Mouse (Mus musculus) brown adipose tissue, adult 24 weeks (tissue): ENCODE results near the gene Mgat3. TPM values are rescaled to one million over a fixed set of nuclear protein-coding genes. Genes with fewer than 3 reads are reported as not detected.

Experiments used
- H3K27ac ChIP-seq: fragments of 200-500 bp; replicated peaks from 2 replicates; pipeline ENCODE4 v1.5.1; 2012; ENCODE audit warnings: low read depth, mild to moderate bottlenecking, low read length
- H3K4me1 ChIP-seq: fragments of 200-500 bp; 2 replicates; pipeline ENCODE4 v1.6.1; 2012; ENCODE audit warnings: low read length, mixed read lengths; ENCODE audit not compliant: control insufficient read depth, insufficient read depth, insufficient read length
- H3K4me3 ChIP-seq: fragments of 200-500 bp; 2 replicates; pipeline ENCODE4 v1.5.1; 2012; ENCODE audit warnings: low read depth, mild to moderate bottlenecking, low read length, moderate library complexity; ENCODE audit not compliant: insufficient read depth
- polyA plus RNA-seq: library from polyadenylated mRNA; stranded (reverse); fragments of >200 nt; gene quantifications from 2 replicates; pipeline ENCODE4 v1.2.4, GENCODE M21; 2012; ENCODE audit not compliant: missing spikeins, insufficient read depth, insufficient read length

Mgat3 gene
- polyA plus RNA-seq, 1 experiment, result 0.36 TPM

DNA sequence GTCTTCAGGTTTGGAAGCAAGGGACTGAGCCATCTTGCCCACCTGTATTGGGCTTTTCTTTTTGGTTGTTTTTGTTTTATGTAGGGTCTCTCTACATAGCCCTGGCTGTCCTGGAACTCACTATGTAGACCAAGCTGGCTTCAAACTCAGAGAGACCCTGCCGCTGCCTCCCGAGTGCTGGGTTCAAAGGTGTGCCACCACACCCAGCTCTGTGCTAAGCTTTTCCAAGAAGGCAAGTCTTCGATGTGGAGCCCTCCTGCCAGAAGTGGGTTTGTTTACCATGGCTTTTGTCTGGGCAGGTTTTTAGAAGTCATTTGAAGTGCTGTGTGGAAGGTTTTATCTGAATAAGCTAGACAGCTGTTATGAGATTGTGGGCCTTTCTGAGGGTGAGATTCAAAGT, 32.6 kb upstream of the Mgat3 start:
- Histone ChIP-seq H3K4me1 (peaks cover 5% of the 10 kb centered on the region), H3K4me3 (no peak overlapping the region), H3K27ac (no peak overlapping the region)

- peaks cover 5% of the 10 kb centered on the region for H3K4me1 ChIP-seq
- no peak overlapping the region for H3K27ac ChIP-seq
- no peak overlapping the region for H3K4me3 ChIP-seq
Measured at GRCm38 (mm10) chr15:80142130-80142529, 31.4 kb upstream of the Mgat3 start.

DNA sequence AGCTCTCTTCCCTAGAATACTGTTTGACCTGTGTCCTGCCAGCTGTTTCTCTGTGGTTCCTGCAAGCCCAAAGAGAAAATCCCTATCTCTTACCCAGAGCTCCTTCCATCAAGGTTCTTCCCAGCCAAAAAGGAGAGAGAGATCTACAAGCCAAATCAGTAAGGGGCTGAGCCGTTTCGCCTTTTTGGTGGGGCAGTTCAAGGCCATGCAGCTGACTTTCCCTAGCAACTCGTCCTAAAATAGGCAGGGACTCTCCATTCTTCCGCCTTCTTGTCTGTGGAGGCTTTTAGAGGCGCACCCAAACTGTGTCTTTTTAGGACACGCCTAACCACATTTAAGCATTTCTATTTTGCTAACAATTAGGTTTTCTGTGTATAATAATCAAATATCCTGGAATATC, 29.8 kb upstream of the Mgat3 start:
- no peaks in the 10 kb centered on the region; the same call in 1 of the 2 replicates for H3K4me1 ChIP-seq
- no peak overlapping the region for H3K4me3 ChIP-seq
- no peak overlapping the region for H3K27ac ChIP-seq

DNA sequence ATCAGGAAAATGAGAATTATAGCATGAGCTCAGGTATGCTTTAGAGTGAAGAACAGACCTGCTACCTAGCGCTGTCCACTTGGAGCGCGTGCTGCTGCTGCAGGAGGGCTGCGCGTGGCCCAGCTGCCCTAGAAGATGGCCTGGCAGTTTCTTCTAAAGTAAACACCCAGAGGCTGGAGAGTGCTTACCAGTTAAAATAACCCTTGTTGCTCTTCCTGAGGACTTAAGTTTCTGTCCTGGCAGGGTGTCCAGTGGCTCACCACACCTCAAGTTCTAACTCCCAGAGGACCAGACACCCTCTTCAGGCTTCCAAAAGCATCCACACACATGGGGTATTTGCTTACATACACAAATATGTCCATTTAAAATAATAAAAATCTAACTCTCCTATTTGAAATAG, 28.1 kb upstream of the Mgat3 start:
- no peak overlapping the region for H3K27ac ChIP-seq
- H3K4me1 ChIP-seq, result no peaks in the 10 kb centered on the region; the same call in 1 of the 2 replicates
- H3K4me3 ChIP-seq, result no peak overlapping the region

DNA sequence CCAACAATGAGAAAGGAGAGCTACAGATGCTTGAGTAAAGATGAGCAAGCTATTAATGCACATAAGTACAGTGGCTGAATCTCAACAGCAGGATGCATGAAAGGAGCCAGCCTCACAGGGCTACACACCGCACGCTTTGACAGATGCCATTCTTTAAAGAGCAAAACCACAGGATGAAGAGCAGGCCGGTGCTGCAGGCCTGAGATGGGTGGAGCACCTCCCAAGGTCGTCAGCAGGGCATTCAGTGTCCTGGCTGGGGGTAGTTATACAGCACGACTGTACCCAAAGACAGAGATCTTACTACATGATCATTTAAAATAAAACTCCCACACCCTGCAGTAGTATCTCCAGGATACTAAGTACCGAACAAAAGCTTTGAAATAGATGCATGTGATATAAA, 27.4 kb upstream of the Mgat3 start:
- no peak overlapping the region for H3K4me3 ChIP-seq
- H3K27ac ChIP-seq, result no peak overlapping the region

GRCm38 (mm10) chr15:80147090-80147489, 26.4 kb upstream of the Mgat3 start:
- Histone ChIP-seq H3K27ac (no peak overlapping the region), H3K4me3 (no peak overlapping the region), H3K4me1 (no peaks in the 10 kb centered on the region; the same call in 1 of the 2 replicates)

More for the DNA sequence above, 27.4 kb upstream of the Mgat3 start:
- H3K4me1 ChIP-seq, result no peaks in the 10 kb centered on the region; the same call in 1 of the 2 replicates

DNA sequence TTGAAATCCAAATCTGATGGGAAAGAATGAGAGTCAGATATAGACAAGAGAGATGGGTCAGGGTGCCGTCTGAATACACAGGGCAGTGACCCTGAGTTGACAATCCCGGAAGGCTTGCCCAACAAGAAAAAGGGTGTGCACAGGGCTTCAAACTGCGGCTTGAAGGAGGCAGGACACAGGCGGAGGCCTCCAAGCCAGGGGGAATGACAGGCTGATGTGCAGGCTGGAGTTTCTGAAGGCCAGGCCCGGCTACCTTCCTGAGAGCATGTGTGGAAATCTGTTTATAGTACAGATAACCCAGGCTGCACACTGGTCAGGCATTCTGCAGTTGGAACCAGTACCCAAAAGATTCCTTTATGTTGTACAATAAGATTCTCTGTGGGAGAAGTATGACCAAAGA, 26.0 kb upstream of the Mgat3 start:
- Histone ChIP-seq H3K27ac (no peak overlapping the region), H3K4me3 (no peak overlapping the region)

DNA sequence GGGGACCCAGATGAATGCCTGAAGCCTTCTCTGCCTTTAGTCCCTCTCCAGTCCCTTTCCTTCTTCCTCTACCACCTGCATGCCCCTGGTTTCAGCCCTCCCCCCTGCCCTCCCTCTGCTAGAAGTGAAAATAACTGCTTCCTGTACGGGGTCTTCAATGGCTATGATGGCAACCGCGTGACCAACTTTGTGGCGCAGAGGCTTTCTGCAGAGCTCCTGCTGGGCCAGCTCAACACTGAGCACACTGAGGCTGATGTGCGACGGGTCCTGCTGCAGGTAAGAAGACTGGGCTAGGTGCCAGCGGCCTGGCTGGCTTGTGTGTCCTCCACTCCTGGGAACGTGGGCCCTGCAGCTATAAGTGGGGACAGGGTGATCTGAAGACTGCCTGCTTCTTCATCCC, 25.0 kb upstream of the Mgat3 start:
- no peak overlapping the region for H3K4me3 ChIP-seq

More for the DNA sequence above, 26.0 kb upstream of the Mgat3 start:
- no peaks in the 10 kb centered on the region; the same call in 1 of the 2 replicates for H3K4me1 ChIP-seq

DNA sequence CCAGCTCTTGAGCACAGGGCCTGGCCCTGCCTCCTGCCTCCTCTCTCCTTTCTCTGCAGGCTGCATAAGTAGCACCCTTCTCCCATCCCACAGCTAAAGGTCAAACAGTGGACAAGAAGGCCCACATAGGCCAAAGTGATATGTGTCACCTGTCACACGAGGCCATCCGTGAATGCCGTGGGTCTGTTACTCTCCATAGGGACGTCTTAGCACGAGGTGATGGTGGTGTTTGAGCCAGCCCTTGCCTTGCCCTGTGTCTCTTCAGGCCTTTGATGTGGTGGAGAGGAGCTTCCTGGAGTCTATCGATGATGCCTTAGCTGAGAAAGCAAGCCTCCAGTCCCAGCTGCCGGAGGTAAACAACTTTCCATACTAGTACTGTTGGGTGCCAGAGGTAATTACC, 24.0 kb upstream of the Mgat3 start:
- no peak overlapping the region for H3K27ac ChIP-seq

More for the DNA sequence above, 25.0 kb upstream of the Mgat3 start:
- Histone ChIP-seq H3K27ac (no peak overlapping the region), H3K4me1 (no peaks in the 10 kb centered on the region; the same call in 1 of the 2 replicates)

GRCm38 (mm10) chr15:80152663-80153062, 20.9 kb upstream of the Mgat3 start:
- Histone ChIP-seq H3K4me3 (no peak overlapping the region), H3K27ac (no peak overlapping the region), H3K4me1 (no peaks in the 10 kb centered on the region; the same call in 1 of the 2 replicates)

More for the DNA sequence above, 24.0 kb upstream of the Mgat3 start:
- Histone ChIP-seq H3K4me1 (no peaks in the 10 kb centered on the region; the same call in 1 of the 2 replicates), H3K4me3 (no peak overlapping the region)

DNA sequence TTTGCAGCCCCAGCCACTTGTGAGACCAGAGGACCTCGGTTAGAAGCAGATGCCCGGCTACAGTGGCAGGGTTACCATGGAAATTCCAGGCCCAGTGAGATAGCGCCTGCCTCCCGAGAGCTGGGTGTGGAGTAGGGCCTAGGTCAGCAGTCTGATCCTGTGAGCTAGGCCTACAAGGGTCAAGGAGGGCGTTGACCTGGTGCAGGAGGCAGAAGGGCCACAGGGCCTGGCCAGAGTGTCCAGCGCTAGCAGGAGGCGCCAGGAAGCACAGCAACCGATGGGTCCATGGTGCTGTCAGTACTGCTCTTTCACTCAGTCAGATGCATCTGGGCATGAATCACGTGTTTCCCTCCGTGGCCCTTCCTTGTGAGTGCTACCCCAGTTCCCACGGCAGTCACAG, 19.8 kb upstream of the Mgat3 start:
- Histone ChIP-seq H3K27ac (no peak overlapping the region), H3K4me3 (no peak overlapping the region), H3K4me1 (no peaks in the 10 kb centered on the region)

DNA sequence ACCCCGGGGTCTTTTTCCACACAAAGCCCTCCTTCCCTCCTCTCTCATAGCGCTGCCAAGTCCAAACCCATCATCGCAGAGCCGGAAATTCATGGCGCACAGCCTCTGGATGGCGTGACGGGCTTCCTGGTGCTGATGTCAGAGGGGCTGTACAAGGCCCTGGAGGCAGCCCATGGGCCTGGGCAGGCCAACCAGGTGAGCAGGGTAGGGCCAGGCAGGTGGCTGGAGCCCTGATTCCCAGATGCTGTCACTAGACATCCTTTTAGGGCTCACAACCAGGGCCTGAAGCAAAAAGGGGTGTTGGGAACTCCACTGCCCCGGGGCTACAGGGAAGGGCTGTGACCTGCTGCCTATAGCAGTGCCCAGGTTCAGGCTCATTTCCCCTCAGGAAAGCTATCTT, 17.8 kb upstream of the Mgat3 start:
- Histone ChIP-seq H3K27ac (no peak overlapping the region), H3K4me3 (no peak overlapping the region), H3K4me1 (no peaks in the 10 kb centered on the region)

DNA sequence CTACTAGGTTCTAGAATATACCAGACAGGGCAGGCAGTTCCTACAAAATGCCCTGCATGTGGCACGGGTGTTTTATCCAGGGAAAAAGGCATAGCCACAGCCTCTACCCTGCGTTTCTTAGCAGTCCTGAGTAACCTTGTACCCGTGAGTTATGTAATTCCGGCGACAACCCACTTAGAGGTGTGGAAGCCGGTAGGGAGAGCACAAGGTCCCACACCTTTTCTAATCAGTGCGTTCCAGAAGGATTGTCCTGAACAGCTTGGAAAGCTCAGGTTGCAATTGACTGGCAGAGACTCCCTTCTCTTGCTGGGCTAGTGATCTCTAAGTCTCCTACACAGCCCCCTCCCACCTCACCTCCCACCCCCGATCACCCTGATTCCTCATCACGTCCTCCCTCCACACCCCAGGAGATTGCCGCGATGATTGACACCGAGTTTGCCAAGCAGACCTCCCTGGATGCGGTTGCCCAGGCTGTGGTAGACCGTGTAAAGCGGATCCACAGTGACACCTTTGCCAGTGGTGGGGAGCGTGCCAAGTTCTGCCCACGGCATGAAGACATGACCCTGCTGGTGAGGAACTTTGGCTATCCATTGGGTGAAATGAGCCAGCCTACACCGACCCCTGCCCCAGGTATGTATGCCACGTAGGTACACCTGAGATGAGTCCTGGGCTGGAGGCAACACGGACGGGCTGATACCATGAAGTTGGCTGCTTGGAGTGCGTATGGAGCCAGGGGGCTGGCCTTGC, 16.2 kb upstream of the Mgat3 start:
- Histone ChIP-seq H3K4me1 (no peaks in the 10 kb centered on the region), H3K27ac (no peak overlapping the region), H3K4me3 (no peak overlapping the region)

DNA sequence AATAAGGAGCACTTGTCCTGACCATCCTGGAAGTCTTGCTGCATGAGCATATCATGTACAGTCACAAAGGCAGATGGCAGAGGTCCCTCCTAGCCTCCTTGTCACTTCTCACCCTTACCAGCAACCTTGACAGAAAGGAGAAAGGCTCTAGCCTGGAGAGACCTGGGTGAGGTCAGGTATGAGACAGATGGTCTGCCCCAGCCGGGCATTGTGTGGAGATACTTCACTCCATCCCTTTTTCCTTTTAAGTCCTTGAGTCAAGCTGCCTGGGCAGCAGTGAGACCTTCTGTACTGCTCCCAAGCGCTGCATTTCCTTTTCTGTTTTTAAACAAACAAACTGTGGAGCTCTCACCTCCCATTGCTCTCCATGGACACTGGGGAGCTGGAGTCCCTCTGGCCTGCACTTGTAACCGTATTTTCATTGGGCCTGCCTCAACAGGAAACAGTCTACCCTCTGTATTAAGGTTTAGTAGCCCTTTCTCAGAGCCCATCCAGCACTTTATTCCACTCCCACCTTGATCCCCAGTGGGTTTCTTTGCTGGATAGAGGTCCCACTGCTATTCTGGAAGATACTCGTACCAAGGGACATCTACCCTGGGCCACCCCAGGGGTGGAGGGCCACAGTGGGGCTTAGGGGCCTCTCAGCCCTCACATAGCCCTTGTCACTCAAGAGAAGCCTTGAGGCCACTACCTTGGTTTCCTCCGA, 15.4 kb upstream of the Mgat3 start:
- H3K27ac ChIP-seq, result no peak overlapping the region

GRCm38 (mm10) chr15:80158707-80159090, 14.8 kb upstream of the Mgat3 start:
- Histone ChIP-seq H3K4me1 (no peaks in the 10 kb centered on the region), H3K27ac (no peak overlapping the region), H3K4me3 (no peak overlapping the region)

More for the DNA sequence above, 15.4 kb upstream of the Mgat3 start:
- H3K4me3 ChIP-seq, result no peak overlapping the region
- H3K4me1 ChIP-seq, result no peaks in the 10 kb centered on the region
